Mouse (Mus musculus): ENCODE data around the gene Arl6ip4. TPM values are rescaled to one million over a fixed set of nuclear protein-coding genes. Genes with fewer than 3 reads are reported as not detected.

The Arl6ip4 gene
- total RNA-seq, 1 experiment from 2014 or later = 53.4 TPM

DNA sequence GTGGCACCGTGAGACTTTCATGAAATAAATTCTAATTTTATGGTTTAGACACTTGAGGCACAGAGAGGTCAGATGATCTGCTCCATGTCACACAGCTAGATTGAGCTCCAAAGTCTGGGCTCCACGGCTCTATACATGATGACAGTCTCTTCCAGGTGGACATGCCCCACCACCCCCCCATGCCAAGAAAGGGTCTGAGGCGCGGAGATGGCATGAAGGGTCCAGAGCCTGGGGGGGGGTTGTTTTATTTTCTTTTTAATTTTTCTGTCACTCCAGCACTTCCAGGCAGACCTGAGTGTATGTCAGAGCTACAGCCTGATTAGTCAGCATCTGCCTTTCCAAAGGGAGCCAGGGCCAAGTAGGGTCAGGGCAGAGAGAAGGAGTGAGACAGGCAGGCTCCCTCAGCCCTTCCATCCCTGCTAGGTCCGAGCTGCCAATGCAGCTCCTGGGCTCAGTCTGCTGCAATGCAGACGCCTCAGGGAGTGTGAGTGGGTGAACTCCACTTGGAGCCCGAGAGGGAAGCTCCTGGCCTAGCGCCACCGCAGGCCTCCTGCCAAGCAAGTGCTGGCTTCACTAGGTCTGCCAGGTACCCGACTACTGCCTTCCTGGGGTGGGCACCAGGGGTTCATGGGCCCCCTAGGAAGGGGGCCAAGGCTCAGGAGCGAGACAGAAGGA is 22.6 kb upstream of the Arl6ip4 start:
- no peak for ATAC-seq (replicated peaks; ENCODE audit: insufficient number of reproducible peaks, low FRiP score, low TSS enrichment, poor library complexity, severe bottlenecking)

DNA sequence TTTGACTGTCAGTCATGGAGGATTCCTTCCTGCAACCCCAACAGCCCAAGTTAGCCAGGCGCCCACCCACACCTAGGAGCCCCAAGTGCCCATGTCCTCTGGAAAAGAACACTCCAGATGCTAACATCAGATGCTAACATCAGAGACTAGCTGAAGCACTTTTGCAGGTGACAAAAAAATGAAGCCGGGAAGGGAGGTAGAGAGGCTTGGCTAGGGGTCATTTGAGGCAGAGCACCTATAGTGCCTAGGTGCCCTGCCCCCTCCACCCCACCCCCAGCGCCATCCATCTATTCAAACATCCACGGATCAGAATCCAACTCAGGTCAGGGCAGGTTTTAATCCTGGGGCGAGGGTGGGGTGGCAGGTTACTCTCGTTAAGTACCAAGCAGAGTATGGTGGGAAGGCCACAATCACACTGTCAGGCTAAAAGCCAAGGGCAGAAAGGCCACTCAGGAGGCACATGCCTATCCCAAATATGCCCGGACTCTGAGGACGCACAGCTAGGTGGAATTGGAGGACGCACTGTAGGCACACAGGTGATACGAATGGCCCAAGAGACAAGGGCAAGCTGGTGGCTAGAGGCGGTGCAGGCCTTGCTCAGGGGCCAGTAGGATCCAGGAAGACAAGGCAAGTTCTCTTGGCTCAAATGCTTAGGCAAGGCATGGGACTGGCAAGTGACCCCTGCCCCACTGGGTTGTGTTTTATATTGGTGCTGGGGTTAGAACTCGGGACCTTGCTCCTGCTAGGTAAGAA is 21.9 kb upstream of the Arl6ip4 start:
- ATAC-seq (replicated peaks; ENCODE audit: insufficient number of reproducible peaks, low FRiP score, low TSS enrichment, poor library complexity, severe bottlenecking) = no peak

DNA sequence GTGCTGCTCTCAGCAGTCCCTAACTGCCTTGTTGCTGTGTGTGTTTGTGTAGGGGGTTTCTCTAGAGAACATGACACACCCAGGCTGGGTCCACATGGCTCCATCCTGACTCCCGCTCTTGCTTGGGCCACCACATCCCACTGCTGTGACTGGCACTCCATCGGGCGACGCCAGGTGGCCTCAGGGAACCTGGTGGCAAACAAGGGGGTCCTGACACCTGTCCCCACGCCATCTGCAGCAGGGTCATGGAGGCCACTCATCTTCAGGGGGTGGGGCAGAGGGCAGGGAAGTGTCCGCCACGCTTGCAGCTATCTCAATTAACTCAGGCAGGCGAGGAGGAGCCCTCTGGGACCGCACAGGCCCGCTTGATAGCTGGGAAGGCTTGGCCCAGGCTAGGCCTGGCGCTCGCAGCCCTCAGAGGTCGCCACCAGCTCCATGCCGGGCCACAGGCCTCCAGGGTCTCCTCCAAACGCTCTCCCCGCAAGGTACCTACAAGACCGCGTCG is 20.8 kb upstream of the Arl6ip4 start:
- ATAC-seq (replicated peaks; ENCODE audit: insufficient number of reproducible peaks, low FRiP score, low TSS enrichment, poor library complexity, severe bottlenecking) = no peak

DNA sequence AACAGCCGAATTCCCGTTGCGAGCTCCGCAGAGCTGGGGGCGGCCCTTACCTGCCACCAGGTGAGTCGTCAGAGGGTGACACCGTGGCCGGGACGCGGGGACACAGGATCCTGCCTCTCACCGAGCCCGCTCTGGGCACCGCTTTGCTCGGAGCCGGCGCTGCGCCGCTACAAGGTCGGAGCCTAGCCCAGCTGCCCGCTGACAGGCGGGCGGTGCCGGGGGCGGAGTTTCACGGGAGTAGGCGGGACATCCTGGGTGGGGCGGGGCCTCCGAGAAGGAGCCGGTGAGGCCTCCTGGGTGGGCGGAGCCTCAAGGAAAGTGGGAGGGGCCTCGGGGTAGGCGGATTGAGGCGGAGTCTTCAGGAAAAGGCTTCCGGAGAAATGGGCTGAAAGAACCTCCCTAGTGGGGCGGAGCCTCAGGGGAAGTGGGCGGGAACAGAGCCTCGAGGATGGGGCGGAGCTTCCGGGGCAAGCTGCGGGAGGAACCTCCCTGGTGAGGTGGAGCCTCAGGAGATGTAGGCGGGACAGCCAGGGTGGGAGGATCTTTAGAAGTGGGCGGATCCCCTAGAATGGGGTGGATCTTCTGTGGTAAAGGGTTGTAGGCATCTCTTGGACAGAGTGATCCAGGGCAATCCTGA is 20.2 kb upstream of the Arl6ip4 start, which contains the start of gene Abcb9:
Abcb9 (minus strand) TSS at position 203 of the 637 bp plus-strand sequence.
- peak; percentile 93 for ATAC-seq (replicated peaks; ENCODE audit: insufficient number of reproducible peaks, low FRiP score, low TSS enrichment, poor library complexity, severe bottlenecking)

DNA sequence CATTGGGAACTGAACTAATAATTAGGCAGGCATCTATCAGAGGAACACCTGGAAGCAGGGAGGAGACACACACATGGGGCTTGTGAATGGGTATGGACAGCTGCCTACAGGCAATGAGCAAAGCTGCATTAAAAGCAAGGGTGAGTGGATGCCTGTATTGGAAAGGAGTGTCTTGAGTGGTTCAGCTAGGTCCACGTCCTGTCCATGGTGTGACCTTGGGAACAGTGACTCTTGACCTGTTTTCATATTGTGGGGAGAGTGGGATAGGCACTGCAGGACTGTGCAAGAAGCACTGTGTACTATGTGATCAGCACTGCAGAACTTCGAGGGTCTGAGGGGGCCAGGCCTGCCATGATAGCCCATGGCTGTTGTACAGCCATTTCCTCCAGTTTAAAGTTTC is 17.0 kb upstream of the Arl6ip4 start:
- no peak for ATAC-seq (replicated peaks; ENCODE audit: insufficient number of reproducible peaks, low FRiP score, low TSS enrichment, poor library complexity, severe bottlenecking)

DNA sequence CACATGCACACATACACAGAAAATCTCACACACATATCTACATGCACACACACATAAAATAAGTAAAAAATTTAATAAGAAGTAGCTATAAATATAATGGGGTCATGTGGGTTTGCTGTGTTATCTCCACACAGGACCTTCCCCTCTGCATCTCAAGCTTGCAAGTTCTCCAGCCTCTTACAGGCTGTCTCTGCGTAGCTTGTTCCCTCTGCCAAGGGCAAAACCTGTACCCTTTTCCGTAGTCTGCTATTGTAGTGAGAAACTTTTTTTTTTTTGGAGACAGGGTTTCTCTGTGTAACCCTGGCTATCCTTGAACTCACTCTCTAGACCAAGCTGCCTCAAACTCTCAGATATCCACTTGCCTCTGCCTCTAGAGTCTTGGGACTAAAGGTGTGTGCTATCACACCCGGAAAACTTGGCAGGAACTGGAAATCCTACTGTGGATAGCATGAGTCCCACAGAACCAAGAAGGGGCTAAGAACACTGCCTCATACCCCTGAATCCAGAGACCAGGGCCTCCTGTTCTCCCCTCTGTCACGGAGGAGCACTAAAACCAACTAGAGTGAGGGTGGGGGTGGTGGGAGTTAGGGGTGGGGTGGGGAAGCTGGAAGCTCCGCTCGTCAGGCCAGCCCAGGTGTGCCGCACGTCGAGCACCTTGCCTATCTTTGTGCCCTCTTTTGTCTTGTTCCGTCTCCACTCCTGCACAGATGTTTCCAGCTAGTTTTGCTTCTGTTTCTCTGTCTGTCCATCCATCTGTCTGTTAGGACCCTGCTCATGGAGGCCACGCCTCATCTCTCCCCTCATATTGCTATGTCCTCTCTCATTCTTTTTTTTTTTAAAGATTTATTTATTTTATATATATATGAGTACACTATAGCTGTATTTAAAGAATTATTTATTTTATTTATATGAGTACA is 15.5 kb upstream of the Arl6ip4 start:
- no peak for ATAC-seq (replicated peaks; ENCODE audit: insufficient number of reproducible peaks, low FRiP score, low TSS enrichment, poor library complexity, severe bottlenecking)

DNA sequence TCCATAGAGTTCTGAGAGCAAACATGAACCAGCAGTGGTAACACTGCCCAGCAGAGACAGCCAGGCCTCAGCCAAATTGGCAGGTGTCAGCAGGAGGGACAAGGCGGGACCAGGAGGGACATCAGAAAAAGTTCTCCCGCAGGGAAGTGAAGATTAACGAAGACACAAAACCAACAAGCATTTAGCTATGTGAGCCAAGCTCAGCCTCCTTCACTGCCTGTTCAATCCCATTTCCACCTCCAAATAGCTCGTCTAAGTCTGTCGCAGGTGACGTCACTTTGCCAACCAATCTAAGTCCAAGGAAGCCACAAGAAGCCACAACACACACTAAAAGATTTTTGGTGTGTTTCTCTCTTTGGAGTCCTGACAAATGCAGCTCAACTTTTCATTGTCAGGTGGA is 13.6 kb upstream of the Arl6ip4 start:
- no peak for ATAC-seq (replicated peaks; ENCODE audit: insufficient number of reproducible peaks, low FRiP score, low TSS enrichment, poor library complexity, severe bottlenecking)

DNA sequence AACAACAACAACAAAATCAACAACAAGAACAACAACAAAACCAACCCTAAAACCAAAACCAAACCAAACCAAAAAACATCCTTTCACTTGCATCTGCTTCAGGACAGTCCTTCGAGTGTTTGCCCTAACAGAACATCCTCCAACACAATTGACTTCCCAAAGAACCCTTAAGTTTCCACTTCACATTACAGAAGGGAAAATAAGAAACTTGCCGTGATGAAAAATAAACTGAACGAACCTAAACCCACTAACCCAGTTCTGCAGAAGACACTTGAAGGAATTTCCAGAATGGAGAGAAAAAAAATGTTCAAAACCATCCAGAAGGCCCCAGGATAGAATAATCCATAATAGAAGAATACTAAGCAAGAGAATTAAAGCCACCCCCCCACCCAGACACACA is 12.9 kb upstream of the Arl6ip4 start:
- ATAC-seq (replicated peaks; ENCODE audit: insufficient number of reproducible peaks, low FRiP score, low TSS enrichment, poor library complexity, severe bottlenecking) = no peak

DNA sequence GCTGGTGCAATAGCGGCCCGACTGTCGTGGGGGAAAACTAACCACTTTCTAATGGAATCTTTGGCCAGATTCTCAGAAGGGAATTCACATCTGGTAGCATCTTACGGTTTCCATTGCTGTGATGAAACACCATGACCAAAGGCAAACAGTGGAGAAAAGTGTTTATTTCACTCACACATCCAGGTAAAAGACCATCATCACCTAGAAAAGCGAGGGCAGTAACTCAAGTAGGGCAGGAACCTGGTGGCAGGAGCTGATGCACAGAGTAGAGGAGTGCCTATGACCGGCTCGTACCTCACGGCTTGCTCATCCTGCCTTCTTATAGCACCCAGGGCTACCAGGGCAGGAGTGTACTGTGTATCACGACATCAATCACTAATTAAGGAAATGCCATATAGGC is 12.3 kb upstream of the Arl6ip4 start:
- no peak for ATAC-seq (replicated peaks; ENCODE audit: insufficient number of reproducible peaks, low FRiP score, low TSS enrichment, poor library complexity, severe bottlenecking)

DNA sequence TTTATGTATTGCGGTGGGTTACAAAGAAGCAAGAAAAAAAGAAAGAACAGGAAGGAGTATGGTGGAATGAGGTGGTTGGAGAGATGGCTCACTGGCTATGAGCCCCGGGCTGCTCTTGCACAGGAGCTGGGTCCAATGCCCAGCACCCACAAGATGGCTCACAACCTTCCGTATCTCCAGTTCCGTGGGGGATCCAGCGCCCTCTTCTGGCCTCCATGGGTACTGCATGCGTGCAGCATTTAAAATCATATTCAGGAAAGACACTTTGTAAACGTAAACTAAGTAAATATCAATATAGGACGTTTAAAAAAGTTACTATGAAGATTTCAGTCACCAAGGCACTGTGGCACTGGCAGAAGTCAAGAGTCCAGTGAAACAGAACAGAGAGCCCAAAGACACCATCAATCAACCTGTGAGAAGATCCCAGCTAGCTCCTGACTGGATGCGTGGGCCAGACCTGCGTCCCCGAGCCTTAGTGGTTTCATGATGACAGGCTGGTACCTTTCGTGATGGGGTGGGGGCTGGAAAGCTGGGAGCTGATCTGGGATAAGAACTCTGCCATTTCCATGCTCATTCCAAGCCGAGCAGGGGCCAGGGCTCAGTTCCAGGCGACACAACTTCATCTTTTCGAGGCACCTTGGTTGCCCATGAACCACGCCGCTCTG is 4.7 kb upstream of the Arl6ip4 start:
- ATAC-seq (replicated peaks; ENCODE audit: insufficient number of reproducible peaks, low FRiP score, low TSS enrichment, poor library complexity, severe bottlenecking) = no peak

DNA sequence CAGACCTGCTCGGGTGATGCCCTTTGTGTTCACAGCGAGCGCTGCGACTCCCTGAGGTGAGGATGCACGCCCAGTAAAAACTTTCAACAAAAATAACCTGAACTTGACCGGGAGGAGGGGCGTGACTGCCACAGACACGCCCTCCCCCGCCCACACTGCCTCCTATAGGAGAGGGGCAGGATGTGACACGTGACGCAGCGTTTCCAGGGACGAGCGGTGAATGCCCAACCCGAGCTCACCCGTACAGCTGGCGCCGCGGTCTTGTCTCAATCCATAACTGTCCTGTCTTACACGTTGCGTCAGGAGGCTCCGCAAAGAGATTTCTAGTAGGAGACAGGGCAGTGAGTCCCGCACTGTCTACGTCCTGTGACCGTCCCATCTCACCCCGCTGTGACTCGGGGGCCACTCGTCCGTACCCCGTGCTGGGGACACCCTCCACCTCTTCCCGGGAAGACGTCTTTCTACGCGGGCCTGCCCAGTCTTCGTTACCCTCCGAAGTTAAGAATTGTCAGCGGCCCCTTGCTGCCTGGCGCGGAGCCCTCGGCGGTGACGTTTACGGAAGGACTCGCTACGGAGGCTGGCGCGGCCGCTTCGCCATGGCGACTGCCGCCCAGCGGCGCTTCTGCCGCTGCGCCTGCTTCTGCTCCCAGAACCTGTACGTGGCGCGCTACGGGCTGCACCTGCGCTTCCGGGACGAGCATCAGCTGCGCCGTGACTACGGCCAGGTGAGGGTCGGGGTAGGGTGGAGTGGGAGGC is 4.0 kb upstream of the Arl6ip4 start, which contains the start of gene Ogfod2:
Ogfod2 (plus strand) TSS at position 556 of the 756 bp plus-strand sequence.
- ATAC-seq (replicated peaks; ENCODE audit: insufficient number of reproducible peaks, low FRiP score, low TSS enrichment, poor library complexity, severe bottlenecking) = peak; percentile 90

DNA sequence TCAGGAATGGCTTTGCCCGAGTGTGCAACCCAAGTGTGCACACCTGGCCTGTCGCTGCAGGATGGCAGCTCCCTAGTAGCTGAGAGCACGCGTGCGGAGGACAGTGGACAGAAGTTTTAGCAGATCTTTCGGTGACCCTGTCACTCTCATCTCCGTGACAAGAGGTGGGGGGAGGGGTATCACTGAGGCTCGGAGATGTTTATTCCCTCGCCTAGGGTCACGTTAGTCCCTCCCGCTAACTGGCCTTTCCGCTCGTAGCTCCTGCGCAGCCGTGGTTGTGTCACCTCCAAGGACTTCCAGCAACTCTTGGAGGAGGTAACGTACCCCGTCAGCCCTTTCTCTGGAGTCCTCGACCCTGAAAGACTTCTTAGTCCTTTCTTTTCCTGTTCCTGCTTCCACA is 3.4 kb upstream of the Arl6ip4 start:
- ATAC-seq (replicated peaks; ENCODE audit: insufficient number of reproducible peaks, low FRiP score, low TSS enrichment, poor library complexity, severe bottlenecking) = no peak

DNA sequence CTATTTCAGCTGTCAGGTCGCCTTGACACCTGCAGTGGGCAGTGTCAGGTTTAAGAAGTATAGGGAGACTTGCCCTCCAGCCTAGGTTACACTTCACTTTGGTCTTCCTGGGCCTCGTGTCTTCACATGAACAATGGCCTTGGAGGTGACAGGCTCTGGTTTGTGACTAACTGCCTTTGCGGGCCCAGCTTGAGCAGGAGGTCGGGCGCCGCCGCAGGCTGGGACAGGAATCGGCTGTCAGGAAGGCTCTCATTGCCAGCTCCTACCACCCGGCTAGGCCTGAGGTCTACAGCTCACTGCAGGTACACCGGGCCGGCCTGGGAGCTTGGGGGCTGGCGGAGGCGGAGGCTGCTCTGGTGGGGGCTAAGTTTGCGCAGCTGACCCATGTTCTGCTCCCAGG is 2.9 kb upstream of the Arl6ip4 start:
- ATAC-seq (replicated peaks; ENCODE audit: insufficient number of reproducible peaks, low FRiP score, low TSS enrichment, poor library complexity, severe bottlenecking) = no peak

DNA sequence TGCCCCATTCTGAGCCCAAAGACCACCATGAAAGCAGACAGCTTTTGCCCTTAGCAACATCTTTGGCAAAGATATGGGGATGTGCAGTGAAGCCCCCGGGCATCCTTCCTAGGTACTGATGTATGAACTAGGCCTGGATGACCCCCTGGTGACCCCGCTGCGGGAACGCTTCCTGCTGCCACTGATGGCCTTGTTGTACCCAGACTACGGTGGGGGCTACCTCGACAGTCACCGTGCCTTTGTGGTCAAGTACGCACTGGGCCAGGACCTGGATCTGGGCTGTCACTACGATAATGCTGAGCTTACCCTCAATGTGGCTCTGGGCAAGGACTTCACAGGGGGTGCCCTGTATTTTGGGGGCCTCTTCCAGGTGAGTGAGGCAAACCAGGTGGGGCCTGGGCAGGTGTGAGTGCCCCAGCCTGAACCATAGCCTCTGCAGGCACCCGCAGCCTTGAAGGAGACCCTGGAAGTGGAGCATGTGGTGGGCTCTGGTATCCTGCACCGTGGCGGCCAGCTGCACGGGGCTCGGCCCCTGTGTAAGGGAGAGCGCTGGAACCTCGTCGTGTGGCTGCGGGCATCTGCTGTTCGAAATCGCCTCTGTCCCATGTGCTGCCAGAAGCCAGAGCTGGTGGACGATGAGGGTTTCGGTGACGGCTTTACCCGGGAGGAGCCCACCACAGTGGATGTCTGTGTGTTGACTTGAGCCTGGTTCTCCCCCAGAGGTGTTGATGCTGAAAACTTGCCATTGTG is 1.4 kb upstream of the Arl6ip4 start:
- no peak for ATAC-seq (replicated peaks; ENCODE audit: insufficient number of reproducible peaks, low FRiP score, low TSS enrichment, poor library complexity, severe bottlenecking)

DNA sequence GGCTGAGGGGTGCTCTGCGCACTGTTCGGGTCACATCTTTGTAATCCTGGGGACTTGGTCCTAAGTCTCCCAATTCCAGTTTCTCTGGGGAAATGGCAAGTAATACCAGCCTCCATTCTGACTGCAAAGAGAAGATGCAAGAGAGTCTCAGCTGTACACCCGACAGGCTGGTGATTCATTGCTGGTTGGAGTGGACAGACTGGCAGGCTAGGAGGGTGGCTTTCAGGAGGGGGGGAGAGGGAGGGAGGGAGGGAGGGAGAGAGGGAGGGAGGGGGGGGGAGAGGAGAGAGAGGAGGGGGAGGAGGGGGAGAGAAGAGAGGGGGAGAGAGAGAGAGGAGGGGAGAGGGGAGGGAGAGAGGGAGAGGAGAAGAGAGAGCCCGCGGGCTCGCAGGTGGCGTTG is 358 bp upstream of the Arl6ip4 start:
- ATAC-seq (replicated peaks; ENCODE audit: insufficient number of reproducible peaks, low FRiP score, low TSS enrichment, poor library complexity, severe bottlenecking) = no peak

DNA sequence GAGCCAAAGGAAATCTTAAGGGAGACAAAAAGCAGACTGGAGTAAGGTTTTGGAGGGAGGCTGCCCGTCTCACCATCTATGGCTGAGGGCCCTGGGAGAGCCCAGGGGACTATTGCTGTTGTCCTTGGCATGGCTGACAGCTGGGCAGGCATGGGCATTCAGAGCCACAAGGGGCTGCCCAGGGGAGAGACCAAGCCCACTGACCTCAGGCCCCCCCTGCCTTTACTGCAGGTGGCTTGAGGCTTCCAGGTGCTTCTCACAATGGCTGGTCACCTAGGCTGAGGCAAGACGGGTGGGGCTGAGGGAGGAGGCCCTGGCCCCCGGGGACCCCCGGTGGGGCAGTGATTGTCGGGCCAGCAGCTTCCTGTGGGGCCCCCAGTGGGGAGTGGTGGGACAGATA is 3.3 kb downstream of the Arl6ip4 start:
- no peak for ATAC-seq (replicated peaks; ENCODE audit: insufficient number of reproducible peaks, low FRiP score, low TSS enrichment, poor library complexity, severe bottlenecking)

DNA sequence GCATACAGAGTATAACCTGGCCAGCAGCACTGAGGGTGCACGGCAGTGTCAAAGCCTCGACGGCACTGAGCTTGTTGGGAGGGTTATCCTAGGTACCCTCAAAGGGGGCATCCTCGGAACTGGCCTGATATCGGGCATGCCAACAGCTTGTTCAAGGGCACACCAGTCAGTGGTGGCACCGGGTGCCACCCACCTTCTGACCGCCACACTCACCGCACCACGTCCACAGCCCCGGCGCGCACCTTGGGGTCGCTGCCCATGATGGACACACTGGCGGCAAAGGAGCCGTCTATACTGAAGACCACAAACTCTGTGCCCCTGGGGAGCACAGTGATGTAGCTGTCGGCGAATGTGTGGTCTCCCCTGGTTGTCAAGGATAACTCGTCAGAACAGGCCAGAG is 6.5 kb downstream of the Arl6ip4 start:
- ATAC-seq (replicated peaks; ENCODE audit: insufficient number of reproducible peaks, low FRiP score, low TSS enrichment, poor library complexity, severe bottlenecking) = no peak

Data from monocyte, adult 5-6 weeks (primary cell).